Mouse (Mus musculus) cerebellum, adult 2 months (tissue): ENCODE results near the gene Kcnj11. TPM values are rescaled to one million over a fixed set of nuclear protein-coding genes. Genes with fewer than 3 reads are reported as not detected.

ENCODE experiments used
- DNase-seq, 2 experiments: peaks; one replicate each; pipeline ENCODE4 v3.0.0; 2021
- H3K27ac ChIP-seq: fragments of 200-500 bp; 2 replicates; pipeline ENCODE4 v1.5.1; 2012; ENCODE audit warnings: low read length, control low read depth, inconsistent platforms; ENCODE audit not compliant: insufficient read depth
- H3K27me3 ChIP-seq: fragments of 200-500 bp; 2 replicates; pipeline ENCODE4 v1.6.1; 2012; ENCODE audit warnings: inconsistent platforms, mild to moderate bottlenecking, low read length, moderate library complexity; ENCODE audit not compliant: control insufficient read depth, insufficient read depth
- H3K4me1 ChIP-seq: fragments of 200-500 bp; 2 replicates; pipeline ENCODE4 v1.6.1; 2011; ENCODE audit warnings: low read length; ENCODE audit not compliant: control insufficient read depth, insufficient read depth
- H3K4me3 ChIP-seq: fragments of 200-500 bp; replicated peaks from 2 replicates; pipeline ENCODE3; 2011; ENCODE audit warnings: mild to moderate bottlenecking, low read depth, low read length, control low read depth; ENCODE audit not compliant: insufficient read depth
- CTCF ChIP-seq: fragments of 200-500 bp; IDR thresholded peaks from 2 replicates; pipeline ENCODE4 v1.5.1; 2011; ENCODE audit warnings: low read depth, mild to moderate bottlenecking, control low read depth, low read length, moderate library complexity, borderline replicate concordance; ENCODE audit not compliant: insufficient read depth
- POLR2A ChIP-seq: fragments of 200-500 bp; IDR thresholded peaks from 2 replicates; pipeline ENCODE4 v1.6.1; 2011; ENCODE audit warnings: low read length, control low read depth, borderline replicate concordance; ENCODE audit not compliant: insufficient read depth
- WGBS: fragments of 180-500 bp; shearing (Covaris S2); methylation state at CpG from one replicate; pipeline ENCODE4 v1.1.7; 2018; 5-methylcytosine and 5-hydroxymethylcytosine counted together
- polyA plus RNA-seq: library from polyadenylated mRNA; depleted of rRNA; stranded (reverse); fragments of >200 nt; gene quantifications from 2 replicates; pipeline ENCODE4 v1.2.3, GENCODE M21; 2012

Kcnj11 gene
- polyA plus RNA-seq, 1 experiment = 42.8 TPM

- Histone ChIP-seq H3K4me3 (no peak overlapping the region), H3K27ac (no peak overlapping the region), H3K27me3 (no peaks in the 10 kb centered on the region), H3K4me1 (peaks cover 18% of the 10 kb centered on the region)
- DNase-seq = no peak
- 43% methylated on average over 10 of the region's 10 CpGs for WGBS
- TF ChIP-seq CTCF (no peak), POLR2A (no peak)
These were observed 15.6 kb upstream of the Kcnj11 start for GRCm38 (mm10) chr7:46116118-46116581.

GRCm38 (mm10) chr7:46113435-46113834 is 12.9 kb upstream of the Kcnj11 start:
- H3K4me3 ChIP-seq = no peak overlapping the region
- H3K27ac ChIP-seq = no peak overlapping the region

GRCm38 (mm10) chr7:46111938-46112337 is 11.4 kb upstream of the Kcnj11 start:
- WGBS = 73% methylated on average over 6 of the region's 6 CpGs
- Histone ChIP-seq H3K27ac (no peak overlapping the region), H3K4me1 (peaks cover 18% of the 10 kb centered on the region), H3K27me3 (no peaks in the 10 kb centered on the region), H3K4me3 (no peak overlapping the region)
- DNase-seq = no peak
- no peak for TF ChIP-seq POLR2A

More at GRCm38 (mm10) chr7:46113435-46113834, 12.9 kb upstream of the Kcnj11 start:
- TF ChIP-seq CTCF (no peak), POLR2A (no peak)
- peaks cover 18% of the 10 kb centered on the region for H3K4me1 ChIP-seq
- 6% methylated on average over 3 of the region's 3 CpGs for WGBS
- H3K27me3 ChIP-seq = no peaks in the 10 kb centered on the region
- DNase-seq = peak; percentile 45 to 71

GRCm38 (mm10) chr7:46111212-46111817 is 10.8 kb upstream of the Kcnj11 start:
- no peak for DNase-seq
- no peaks in the 10 kb centered on the region for H3K27me3 ChIP-seq
- no peak for TF ChIP-seq CTCF
- TF ChIP-seq POLR2A = no peak
- H3K27ac ChIP-seq = no peak overlapping the region
- 70% methylated on average over 15 of the region's 15 CpGs for WGBS
- peaks cover 18% of the 10 kb centered on the region for H3K4me1 ChIP-seq
- no peak overlapping the region for H3K4me3 ChIP-seq

- TF ChIP-seq POLR2A = no peak
- no peak for TF ChIP-seq CTCF
- peaks cover 26% of the 10 kb centered on the region for H3K4me1 ChIP-seq
- H3K4me3 ChIP-seq = no peak overlapping the region
- H3K27me3 ChIP-seq = no peaks in the 10 kb centered on the region
- 78% methylated on average over 3 of the region's 3 CpGs for WGBS
- no peak for DNase-seq
- no peak overlapping the region for H3K27ac ChIP-seq
These were observed 9.5 kb upstream of the Kcnj11 start for GRCm38 (mm10) chr7:46110079-46110478.

- WGBS = 52% methylated on average over 7 of the region's 7 CpGs
- no peaks in the 10 kb centered on the region for H3K27me3 ChIP-seq
- TF ChIP-seq CTCF (no peak), POLR2A (no peak)
- peaks cover 27% of the 10 kb centered on the region for H3K4me1 ChIP-seq
- H3K4me3 ChIP-seq = no peak overlapping the region
- H3K27ac ChIP-seq = no peak overlapping the region
- DNase-seq = peak; percentile 48 to 62
These were observed 4.9 kb upstream of the Kcnj11 start for GRCm38 (mm10) chr7:46105484-46105883.

GRCm38 (mm10) chr7:46104256-46104915 is 3.8 kb upstream of the Kcnj11 start:
- Histone ChIP-seq H3K27me3 (no peaks in the 10 kb centered on the region), H3K4me1 (peaks cover 31% of the 10 kb centered on the region), H3K27ac (no peak overlapping the region), H3K4me3 (no peak overlapping the region)
- peak; percentile 73 to 78 for DNase-seq
- WGBS = 28% methylated on average over 27 of the region's 27 CpGs
- no peak for TF ChIP-seq POLR2A
- no peak for TF ChIP-seq CTCF

- 59% methylated on average over 8 of the region's 8 CpGs for WGBS
- no peak for TF ChIP-seq POLR2A
- no peak for TF ChIP-seq CTCF
- Histone ChIP-seq H3K4me1 (peaks cover 37% of the 10 kb centered on the region), H3K4me3 (no peak overlapping the region), H3K27ac (no peak overlapping the region), H3K27me3 (no peaks in the 10 kb centered on the region)
- DNase-seq = peak in 1 of 2 experiments; percentile 33
These were observed 3.2 kb upstream of the Kcnj11 start for GRCm38 (mm10) chr7:46103771-46104170.
